Mouse (Mus musculus) hindbrain, embryonic 15.5 days (tissue): Measurements from ENCODE around the gene Alk. TPM values are rescaled to one million over a fixed set of nuclear protein-coding genes. Genes with fewer than 3 reads are reported as not detected.
"Not testable (repeated sequence)": the region's sequence is repeated elsewhere in the genome, so short reads cannot be mapped to it uniquely, and the experiment has no call there.

Experiments used
- ATAC-seq: fragments of 200-750 bp; cut with Nextera tagmentation; 2 replicates; pipeline ENCODE4 v1.8.0; 2017; ENCODE audit warnings: low read depth, moderate number of reproducible peaks, moderate TSS enrichment; ENCODE audit not compliant: low FRiP score
- H3K27ac ChIP-seq: fragments of 300-500 bp; sonication (generic); replicated peaks from 2 replicates; pipeline ENCODE4 v1.5.1; 2015; ENCODE audit warnings: mild to moderate bottlenecking, inconsistent platforms
- H3K27me3 ChIP-seq: fragments of 300-500 bp; sonication (generic); 2 replicates; pipeline ENCODE4 v1.6.1; 2015; ENCODE audit warnings: control low read depth, inconsistent platforms
- H3K36me3 ChIP-seq: fragments of 300-500 bp; sonication (generic); 2 replicates; pipeline ENCODE4 v1.6.1; 2015; ENCODE audit warnings: control low read depth, inconsistent platforms
- H3K4me1 ChIP-seq: fragments of 300-500 bp; sonication (generic); replicated peaks from 2 replicates; pipeline ENCODE4 v1.6.1; 2015; ENCODE audit warnings: control low read depth, inconsistent platforms
- H3K4me2 ChIP-seq: fragments of 300-500 bp; sonication (generic); 2 replicates; pipeline ENCODE4 v1.6.1; 2015; ENCODE audit warnings: moderate library complexity, mild to moderate bottlenecking, inconsistent platforms
- H3K4me3 ChIP-seq: fragments of 300-500 bp; sonication (generic); 2 replicates; pipeline ENCODE4 v1.5.1; 2015; ENCODE audit warnings: mild to moderate bottlenecking, inconsistent platforms
- H3K9ac ChIP-seq: fragments of 300-500 bp; sonication (generic); 2 replicates; pipeline ENCODE4 v1.6.1; 2015; ENCODE audit warnings: inconsistent platforms
- H3K9me3 ChIP-seq: fragments of 300-500 bp; sonication (generic); 2 replicates; pipeline ENCODE4 v1.6.1; 2016; ENCODE audit warnings: control low read depth, inconsistent platforms
- WGBS: fragments of 180-500 bp; shearing (Covaris S2); methylation state at CpG from one replicate; pipeline ENCODE4 v1.1.7; 2015; 5-methylcytosine and 5-hydroxymethylcytosine counted together
- polyA plus RNA-seq: library from polyadenylated mRNA; unstranded; fragments of >200 nt; fragmentation: Nextera tagmentation; extraction: Ambion mirVana; gene quantifications from 2 replicates; pipeline ENCODE4 v1.2.1, GENCODE M21; 2015

Gene Alk
- polyA plus RNA-seq, 1 experiment from 2014 or later: 5.1 TPM

DNA sequence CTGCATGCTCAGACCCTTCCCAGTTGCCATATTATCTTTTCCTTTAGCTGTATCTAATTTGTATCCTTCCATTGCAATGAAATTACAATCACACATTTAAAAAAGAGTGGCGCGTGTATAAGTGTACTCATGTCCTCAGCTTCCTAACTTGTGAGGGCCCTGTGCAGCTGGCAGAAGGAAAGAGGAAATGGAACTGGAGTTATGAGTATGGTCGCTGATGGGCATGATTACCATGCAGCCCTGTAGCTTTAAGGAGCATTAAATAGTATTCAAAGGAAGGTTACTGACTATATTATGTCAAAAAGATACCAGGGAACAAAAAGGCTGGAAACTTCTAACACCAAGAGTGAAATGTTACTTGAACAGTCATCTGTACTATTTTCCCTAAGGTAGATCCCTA, 79.6 kb downstream of the Alk start:
- Histone ChIP-seq H3K27ac (no peak overlapping the region), H3K9ac (no peak overlapping the region), H3K4me3 (no peak overlapping the region), H3K27me3 (no peaks in the 10 kb centered on the region), H3K36me3 (no peaks in the 10 kb centered on the region), H3K4me1 (no peaks in the 10 kb centered on the region), H3K9me3 (no peaks in the 10 kb centered on the region), H3K4me2 (no peak overlapping the region)
- 96% methylated on average over 3 of the region's 3 CpGs for WGBS
- no peak for ATAC-seq

DNA sequence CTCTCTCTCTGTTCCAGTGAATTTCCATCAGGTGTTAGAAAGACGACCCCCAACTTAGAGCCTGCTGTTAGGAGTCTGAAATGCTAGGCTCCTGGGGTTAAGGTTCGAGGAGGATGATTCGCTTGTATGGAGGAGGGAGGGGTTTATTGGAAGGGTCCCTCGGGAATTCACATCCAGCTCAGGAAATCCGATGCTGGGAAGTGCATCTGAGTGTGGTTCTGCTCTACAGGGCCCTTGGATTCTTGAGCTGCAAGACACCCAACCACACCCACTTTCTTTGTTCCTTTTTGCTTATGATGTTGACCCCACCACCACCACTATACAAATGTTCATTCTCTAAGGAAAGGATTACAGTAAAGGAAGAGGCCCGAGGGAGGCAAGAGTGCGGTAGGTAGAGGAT, 81.4 kb downstream of the Alk start:
- H3K4me3 ChIP-seq: no peak overlapping the region
- H3K9me3 ChIP-seq: no peaks in the 10 kb centered on the region
- no peak overlapping the region for H3K4me2 ChIP-seq
- H3K27me3 ChIP-seq: no peaks in the 10 kb centered on the region
- no peak overlapping the region for H3K9ac ChIP-seq
- H3K27ac ChIP-seq: no peak overlapping the region
- WGBS: 57% methylated on average over 7 of the region's 7 CpGs
- H3K4me1 ChIP-seq: no peaks in the 10 kb centered on the region
- ATAC-seq: no peak
- no peaks in the 10 kb centered on the region for H3K36me3 ChIP-seq

GRCm38 (mm10) chr17:72522381-72522780, 82.0 kb downstream of the Alk start:
- H3K9ac ChIP-seq: no peak overlapping the region
- no peak overlapping the region for H3K4me2 ChIP-seq
- H3K4me1 ChIP-seq: no peaks in the 10 kb centered on the region
- H3K36me3 ChIP-seq: no peaks in the 10 kb centered on the region
- ATAC-seq: 0 out of 2 replicates have a peak, but pooled peaks have one; percentile 42
- H3K9me3 ChIP-seq: no peaks in the 10 kb centered on the region
- WGBS: 23% methylated on average over 4 of the region's 4 CpGs
- H3K27me3 ChIP-seq: no peaks in the 10 kb centered on the region
- H3K4me3 ChIP-seq: no peak overlapping the region
- H3K27ac ChIP-seq: no peak overlapping the region

GRCm38 (mm10) chr17:72521353-72521752, 83.1 kb downstream of the Alk start:
- no peak overlapping the region for H3K27ac ChIP-seq
- H3K36me3 ChIP-seq: no peaks in the 10 kb centered on the region
- no peak overlapping the region for H3K9ac ChIP-seq
- no peak overlapping the region for H3K4me2 ChIP-seq
- ATAC-seq: no peak
- whole genome bisulfite sequencing: 86% methylated on average over 5 of the region's 5 CpGs
- H3K4me3 ChIP-seq: no peak overlapping the region
- no peaks in the 10 kb centered on the region for H3K4me1 ChIP-seq
- H3K27me3 ChIP-seq: no peaks in the 10 kb centered on the region
- H3K9me3 ChIP-seq: no peaks in the 10 kb centered on the region

DNA sequence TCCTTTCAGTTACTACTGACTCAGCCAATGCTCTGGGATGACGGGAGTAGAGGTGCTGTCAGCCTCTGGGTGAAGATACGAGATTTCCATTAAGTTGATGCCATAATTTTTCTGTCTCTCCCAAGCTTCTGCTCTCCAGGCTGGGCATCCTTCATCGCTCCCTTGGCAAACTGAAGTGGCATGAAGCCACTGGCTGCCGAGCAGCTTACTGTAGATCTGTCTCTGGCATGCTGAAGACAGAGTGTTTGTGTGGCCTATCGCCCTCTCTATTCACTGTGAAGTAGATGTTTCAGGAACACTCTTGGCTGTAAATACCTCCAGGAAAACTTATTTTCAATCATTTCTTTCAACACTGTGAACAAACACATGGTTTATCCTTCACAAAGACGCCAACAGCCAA, 93.7 kb downstream of the Alk start:
- Histone ChIP-seq H3K4me1 (no peaks in the 10 kb centered on the region), H3K4me3 (no peak overlapping the region), H3K27me3 (no peaks in the 10 kb centered on the region), H3K36me3 (no peaks in the 10 kb centered on the region), H3K27ac (no peak overlapping the region), H3K4me2 (no peak overlapping the region), H3K9ac (no peak overlapping the region), H3K9me3 (no peaks in the 10 kb centered on the region)
- 84% methylated on average over 6 of the region's 6 CpGs for WGBS
- ATAC-seq: no peak

DNA sequence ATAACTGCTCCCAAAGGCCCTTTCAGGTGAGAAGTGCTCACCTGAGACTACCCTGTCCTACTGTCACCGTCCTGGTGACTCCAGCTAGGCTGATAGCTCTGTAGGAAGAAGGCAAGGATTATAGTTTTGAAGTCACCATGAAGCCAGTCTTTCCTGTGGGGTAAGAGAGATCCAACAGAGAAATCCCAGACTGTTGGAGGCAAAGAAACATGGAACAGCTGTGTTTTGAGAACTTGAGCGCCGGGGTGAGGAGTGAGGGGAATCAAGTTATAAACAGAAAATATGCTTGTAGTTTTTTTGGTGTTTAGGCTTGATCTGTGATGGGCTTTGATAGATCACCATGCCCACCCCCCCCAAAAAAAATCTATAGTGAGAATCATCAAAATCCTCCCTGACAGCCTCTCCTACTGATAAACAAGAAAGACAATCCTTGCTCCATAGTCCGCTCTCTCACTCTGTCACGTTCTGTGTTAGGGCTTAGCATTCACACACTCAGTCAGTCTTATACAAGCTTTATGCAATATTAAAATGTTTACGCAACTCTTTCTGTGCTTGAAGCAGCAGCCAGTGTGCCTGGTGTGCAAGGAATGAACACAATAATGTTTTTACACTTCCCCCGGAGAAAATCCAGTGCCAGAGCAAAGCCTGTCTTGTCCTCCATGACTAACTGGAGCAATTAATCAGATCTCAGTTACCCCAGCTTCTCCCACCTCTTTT, 95.6 kb downstream of the Alk start:
- H3K4me2 ChIP-seq: no peak overlapping the region
- ATAC-seq: no peak
- no peaks in the 10 kb centered on the region for H3K9me3 ChIP-seq
- H3K4me3 ChIP-seq: no peak overlapping the region
- WGBS: 81% methylated on average over 7 of the region's 7 CpGs
- no peaks in the 10 kb centered on the region for H3K27me3 ChIP-seq
- no peaks in the 10 kb centered on the region for H3K36me3 ChIP-seq
- H3K9ac ChIP-seq: no peak overlapping the region
- no peak overlapping the region for H3K27ac ChIP-seq
- peaks cover 9% of the 10 kb centered on the region for H3K4me1 ChIP-seq

GRCm38 (mm10) chr17:72505213-72505612, 99.2 kb downstream of the Alk start:
- ATAC-seq: peak; percentile 81
- Histone ChIP-seq H3K4me2 (no peak overlapping the region), H3K27me3 (no peaks in the 10 kb centered on the region), H3K9ac (no peak overlapping the region), H3K36me3 (no peaks in the 10 kb centered on the region), H3K27ac (peak overlapping the region; percentile 26), H3K4me3 (no peak overlapping the region), H3K9me3 (no peaks in the 10 kb centered on the region), H3K4me1 (peaks cover 9% of the 10 kb centered on the region)
- WGBS: 14% methylated on average over 7 of the region's 7 CpGs

GRCm38 (mm10) chr17:72504581-72504980, 99.8 kb downstream of the Alk start:
- 29% methylated on average over 6 of the region's 6 CpGs for WGBS
- Histone ChIP-seq H3K9me3 (no peaks in the 10 kb centered on the region), H3K4me2 (no peak overlapping the region), H3K4me3 (no peak overlapping the region), H3K36me3 (no peaks in the 10 kb centered on the region), H3K4me1 (peaks cover 9% of the 10 kb centered on the region), H3K27me3 (no peaks in the 10 kb centered on the region), H3K9ac (0 out of 2 replicates have a peak overlapping the region, but pooled peaks have one; percentile 7), H3K27ac (0 out of 2 replicates have a peak overlapping the region, but pooled peaks have one; percentile 4)
- ATAC-seq: peak; percentile 66; the same call in 1 of the 2 replicates

GRCm38 (mm10) chr17:72495395-72495794, 109.0 kb downstream of the Alk start:
- Histone ChIP-seq H3K27me3 (no peaks in the 10 kb centered on the region), H3K4me3 (no peak overlapping the region), H3K36me3 (no peaks in the 10 kb centered on the region), H3K4me2 (no peak overlapping the region), H3K4me1 (no peaks in the 10 kb centered on the region), H3K9me3 (no peaks in the 10 kb centered on the region), H3K9ac (no peak overlapping the region), H3K27ac (no peak overlapping the region)
- WGBS: 64% methylated on average over 5 of the region's 5 CpGs
- ATAC-seq: no peak

DNA sequence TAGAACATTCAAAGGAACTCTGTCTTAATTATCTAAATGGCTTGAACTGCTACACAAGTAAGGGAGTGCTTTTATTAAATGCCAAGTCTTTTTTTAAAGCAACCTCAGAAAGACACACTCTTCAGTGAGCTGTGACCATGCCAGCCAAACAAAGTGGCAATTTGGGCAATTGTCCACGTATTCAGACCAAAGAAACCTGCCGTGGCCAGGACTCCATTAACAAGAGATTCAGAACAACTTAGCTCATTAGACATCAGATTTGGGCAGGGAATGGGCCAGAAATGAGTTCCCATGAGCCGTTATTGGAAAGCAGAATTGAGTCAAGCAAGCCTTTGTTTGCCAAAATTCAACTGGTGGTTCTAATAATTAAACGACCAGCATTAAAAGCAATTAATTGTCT, 118.8 kb downstream of the Alk start:
- H3K27ac ChIP-seq: no peak overlapping the region
- no peaks in the 10 kb centered on the region for H3K4me1 ChIP-seq
- H3K9ac ChIP-seq: no peak overlapping the region
- no peaks in the 10 kb centered on the region for H3K27me3 ChIP-seq
- WGBS: 67% methylated on average over 4 of the region's 4 CpGs
- H3K36me3 ChIP-seq: no peaks in the 10 kb centered on the region
- no peak overlapping the region for H3K4me3 ChIP-seq
- ATAC-seq: no peak
- no peaks in the 10 kb centered on the region for H3K9me3 ChIP-seq
- no peak overlapping the region for H3K4me2 ChIP-seq

DNA sequence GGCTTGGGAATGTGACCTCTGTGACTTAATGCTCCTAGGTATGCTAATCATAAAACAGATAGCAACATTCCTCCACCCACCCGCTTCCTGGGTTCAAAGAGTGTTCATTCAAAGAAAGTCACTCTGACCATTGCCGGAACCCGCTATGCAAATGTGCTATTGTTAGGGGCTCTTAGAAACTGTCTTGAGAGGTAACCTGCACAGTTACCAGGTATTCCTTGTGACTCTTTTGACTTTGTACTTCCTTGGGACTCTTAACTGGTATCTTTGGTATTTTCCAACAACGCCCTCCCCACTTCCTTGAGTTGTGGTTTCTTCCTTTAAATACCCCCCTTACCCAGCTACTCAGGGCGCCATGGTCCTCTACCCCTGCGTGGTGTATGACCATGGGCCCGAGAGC, 125.2 kb downstream of the Alk start:
- not testable (repeated sequence) for H3K27me3 ChIP-seq, H3K4me3 ChIP-seq, ATAC-seq, H3K9ac ChIP-seq, H3K4me1 ChIP-seq, H3K9me3 ChIP-seq, H3K4me2 ChIP-seq, H3K36me3 ChIP-seq, H3K27ac ChIP-seq
- 92% methylated on average over 7 of the region's 7 CpGs for WGBS

GRCm38 (mm10) chr17:72477889-72478405, 126.5 kb downstream of the Alk start:
- H3K4me1 ChIP-seq: peaks cover 7% of the 10 kb centered on the region; the same call in 1 of the 2 replicates
- no peak overlapping the region for H3K27ac ChIP-seq
- no peak overlapping the region for H3K4me2 ChIP-seq
- 43% methylated on average over 5 of the region's 5 CpGs for WGBS
- ATAC-seq: no peak
- H3K9me3 ChIP-seq: no peaks in the 10 kb centered on the region
- H3K27me3 ChIP-seq: no peaks in the 10 kb centered on the region
- H3K9ac ChIP-seq: no peak overlapping the region
- H3K36me3 ChIP-seq: no peaks in the 10 kb centered on the region
- H3K4me3 ChIP-seq: no peak overlapping the region

- whole genome bisulfite sequencing: 55% methylated on average over 4 of the region's 4 CpGs
- H3K9me3 ChIP-seq: no peaks in the 10 kb centered on the region
- no peak for ATAC-seq
- H3K4me1 ChIP-seq: peaks cover 7% of the 10 kb centered on the region; the same call in 1 of the 2 replicates
- H3K36me3 ChIP-seq: no peaks in the 10 kb centered on the region
- H3K9ac ChIP-seq: no peak overlapping the region
- H3K4me2 ChIP-seq: no peak overlapping the region
- no peaks in the 10 kb centered on the region for H3K27me3 ChIP-seq
- no peak overlapping the region for H3K4me3 ChIP-seq
- no peak overlapping the region for H3K27ac ChIP-seq
Observed at GRCm38 (mm10) chr17:72476956-72477355, 127.5 kb downstream of the Alk start.
